Mouse (Mus musculus) embryo, embryonic 11.5 days (tissue): ENCODE data around the gene Folr2.
A peak's percentile ranks its signal among the peaks of the same experiment; 100 is the strongest.

Source experiments
- DNase-seq: peaks from one replicate; pipeline ENCODE4 v3.0.0-alpha.2; 2012; ENCODE audit warnings: low read depth, low spot score

Folr2 gene

DNA sequence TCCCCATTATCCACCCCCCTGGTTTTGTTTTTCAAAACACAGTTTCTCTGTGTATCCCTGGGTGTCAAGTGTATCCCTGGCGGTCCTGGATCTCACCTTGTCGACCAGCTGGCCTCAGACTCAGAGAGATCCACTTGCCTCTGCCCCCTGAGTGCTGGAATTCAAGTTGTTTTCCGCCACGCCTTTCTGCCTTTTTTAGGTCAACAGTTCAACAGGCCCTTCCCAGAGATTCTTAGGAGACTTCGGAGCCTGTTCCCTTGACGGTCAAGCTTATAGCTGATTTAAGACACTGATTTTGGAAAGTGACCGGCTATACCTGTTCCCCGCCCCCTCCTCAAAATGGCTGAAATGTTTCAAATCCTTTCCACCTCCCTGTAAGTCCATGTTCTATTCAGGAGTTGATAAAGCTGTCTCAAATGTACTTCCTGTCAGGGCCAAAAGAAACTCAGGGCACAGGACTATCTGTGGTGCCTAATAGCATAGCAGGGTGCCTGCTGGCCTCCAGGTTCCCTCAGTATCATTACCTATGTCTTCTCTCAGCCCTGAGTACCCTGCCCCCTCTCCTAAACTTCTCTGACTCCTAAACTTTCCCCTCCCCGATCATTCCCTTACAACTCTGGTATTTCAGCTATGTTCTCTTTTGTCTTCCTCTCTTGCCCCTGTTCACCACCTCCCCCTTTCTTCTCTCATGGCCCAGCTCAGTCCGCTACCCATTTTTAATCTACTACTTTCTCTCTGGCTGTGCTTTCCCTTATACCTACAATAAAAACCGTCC lies 9.7 kb upstream of the Folr2 start:
- DNase-seq = no peak

DNA sequence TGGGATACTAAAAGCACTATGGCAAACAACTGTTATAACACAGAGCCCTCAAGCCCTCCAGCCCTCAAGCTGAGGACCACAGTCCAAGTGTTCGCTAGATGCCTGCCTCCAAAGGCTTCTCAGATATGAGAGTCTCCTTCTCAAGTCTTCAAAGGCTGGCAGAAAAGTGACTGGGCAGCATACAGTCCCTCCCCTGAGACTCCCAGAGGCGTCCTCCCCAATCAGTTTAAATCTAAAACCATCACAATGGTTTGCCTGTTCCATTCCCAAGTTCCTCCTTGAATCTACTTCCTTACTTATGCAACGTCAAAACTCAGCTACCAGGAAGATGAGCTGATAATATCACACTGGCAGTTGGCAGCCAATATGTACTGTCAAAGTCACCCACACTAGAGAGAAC lies 6.4 kb upstream of the Folr2 start, which contains the start of gene Anapc15:
TSS of gene Anapc15 (plus strand) at position 301 of the 400 bp plus-strand sequence.
- DNase-seq = no peak

DNA sequence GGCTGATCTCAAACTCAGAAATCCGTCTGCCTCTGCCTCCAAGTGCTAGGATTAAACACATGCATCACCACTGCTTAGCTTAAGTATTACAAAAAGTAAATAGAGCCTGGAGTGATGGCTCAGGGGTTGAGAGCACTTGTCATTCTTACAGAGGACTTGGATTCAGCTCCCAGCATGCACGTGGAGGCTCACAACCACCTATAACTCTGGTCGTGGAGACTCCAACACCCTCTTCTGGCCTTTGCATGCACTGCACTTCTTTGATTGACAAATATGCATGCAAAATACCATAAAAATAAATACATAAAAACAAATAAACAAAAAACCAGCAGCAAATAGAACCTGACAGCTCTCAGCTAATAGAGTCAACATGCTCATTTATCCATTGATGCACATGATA lies 5.3 kb upstream of the Folr2 start:
- no peak for DNase-seq

DNA sequence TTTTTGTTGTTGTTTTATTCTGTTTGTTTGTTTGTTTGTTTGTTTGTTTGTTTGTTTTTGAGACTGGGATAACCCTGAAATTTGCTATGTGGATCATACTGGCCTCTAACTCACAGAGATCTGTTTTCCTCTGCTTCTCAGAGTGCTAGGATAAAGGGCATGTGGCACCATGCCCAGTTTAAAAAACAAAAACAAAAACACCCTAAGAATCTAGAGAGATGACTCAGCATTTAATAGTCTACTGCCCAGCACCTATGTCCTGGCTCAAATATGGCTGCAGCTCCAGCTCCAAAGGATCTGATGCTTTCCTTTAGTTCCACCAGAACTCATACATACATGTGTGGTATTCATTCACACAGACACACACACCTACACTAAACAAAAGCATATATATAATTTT lies 4.0 kb upstream of the Folr2 start:
- no peak for DNase-seq

DNA sequence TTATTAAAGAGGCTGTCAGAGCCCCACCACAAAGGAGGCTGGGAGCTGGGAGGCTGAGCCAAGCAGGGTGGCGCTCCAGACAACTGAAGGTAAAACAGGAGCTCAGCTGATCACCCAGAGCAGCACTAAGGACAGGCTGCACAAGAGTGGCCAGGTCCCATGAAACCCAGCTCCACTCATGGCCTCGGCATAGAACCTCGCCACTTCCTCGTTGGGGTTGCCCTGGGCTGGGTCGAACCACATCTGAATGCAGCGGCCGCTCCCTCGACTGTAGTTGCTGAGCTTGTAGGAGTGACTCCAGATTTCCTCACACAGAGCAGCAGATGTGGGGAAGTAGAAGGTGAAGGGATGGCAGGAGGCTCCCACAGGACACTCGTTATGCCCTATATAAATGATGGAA lies 1.4 kb upstream of the Folr2 start:
- no peak for DNase-seq

DNA sequence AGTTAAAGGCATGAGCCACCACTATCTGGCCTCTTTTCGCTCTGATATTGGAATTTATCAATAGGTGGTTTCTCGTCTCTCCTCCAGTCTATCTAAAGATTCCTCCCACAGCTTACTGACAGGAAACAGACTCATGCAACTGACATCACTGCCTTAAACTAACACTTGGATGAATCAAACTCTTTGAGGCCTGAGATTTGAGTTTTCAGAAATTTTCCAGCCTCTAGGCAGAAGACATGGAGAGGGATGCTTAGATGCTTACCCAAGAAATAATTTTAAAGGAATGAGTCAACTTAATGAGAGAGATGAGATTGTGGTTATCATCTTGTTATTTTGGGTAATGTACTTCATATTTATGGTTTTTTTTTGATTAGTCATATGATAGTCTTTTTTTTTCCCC lies 3.2 kb downstream of the Folr2 start:
- DNase-seq = no peak

DNA sequence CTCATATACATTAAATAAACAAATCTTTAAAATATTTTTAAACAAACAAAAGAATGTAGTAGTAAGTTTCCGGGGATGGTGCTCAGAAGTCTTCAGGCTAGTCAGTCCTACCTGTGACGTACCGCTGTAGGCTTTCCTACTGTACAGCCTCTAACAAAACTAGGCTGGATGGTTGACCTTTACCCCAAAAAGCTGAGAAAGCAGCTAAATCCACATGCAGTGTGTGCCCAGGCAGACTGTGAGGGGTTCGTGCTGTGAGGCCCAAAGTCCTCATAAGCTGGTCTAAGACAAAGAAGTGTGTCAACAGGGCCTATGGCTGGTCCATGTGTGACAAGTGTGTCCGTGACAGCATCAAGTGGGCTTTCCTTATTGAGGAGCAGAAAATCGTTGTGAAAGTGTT lies 4.1 kb downstream of the Folr2 start:
- no peak for DNase-seq

DNA sequence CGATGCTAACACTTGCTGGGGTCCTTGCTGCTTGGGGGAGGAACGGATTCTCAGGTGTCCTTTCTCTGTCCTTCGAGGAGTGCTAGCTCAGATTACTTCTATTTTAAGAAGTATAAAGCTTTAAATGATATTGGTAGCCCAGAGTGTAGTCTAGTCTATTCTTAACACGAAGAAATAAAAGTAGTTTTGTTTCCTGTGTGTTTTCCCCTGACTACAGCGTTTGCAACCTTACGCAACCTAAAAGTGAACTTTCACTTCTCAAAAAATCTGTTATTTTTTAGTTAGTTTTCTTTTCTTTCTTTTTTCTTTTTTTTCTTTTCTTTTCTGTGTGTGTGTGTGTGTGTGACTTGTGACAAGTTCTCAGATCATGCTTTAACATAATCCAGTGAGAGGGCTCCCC lies 5.3 kb downstream of the Folr2 start:
- no peak for DNase-seq

DNA sequence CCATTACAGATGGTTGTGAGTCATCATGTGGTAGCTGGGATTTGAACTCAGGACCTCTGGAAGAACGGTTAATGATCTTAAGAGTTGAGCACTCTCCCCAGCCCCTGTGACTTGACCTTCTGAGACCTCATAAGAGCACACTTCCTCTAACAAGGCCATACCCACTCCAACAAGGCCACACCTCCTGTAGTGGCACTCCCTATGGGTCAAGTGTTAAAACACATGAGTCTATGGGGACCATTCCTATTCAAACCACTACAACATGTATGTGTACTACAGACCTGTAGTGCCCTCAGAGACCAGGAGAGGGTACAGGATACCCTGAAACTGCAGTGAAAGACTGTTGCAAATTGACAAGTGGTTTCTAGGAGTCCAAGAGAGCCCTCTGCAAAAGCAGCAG lies 9.1 kb downstream of the Folr2 start:
- DNase-seq = no peak

DNA sequence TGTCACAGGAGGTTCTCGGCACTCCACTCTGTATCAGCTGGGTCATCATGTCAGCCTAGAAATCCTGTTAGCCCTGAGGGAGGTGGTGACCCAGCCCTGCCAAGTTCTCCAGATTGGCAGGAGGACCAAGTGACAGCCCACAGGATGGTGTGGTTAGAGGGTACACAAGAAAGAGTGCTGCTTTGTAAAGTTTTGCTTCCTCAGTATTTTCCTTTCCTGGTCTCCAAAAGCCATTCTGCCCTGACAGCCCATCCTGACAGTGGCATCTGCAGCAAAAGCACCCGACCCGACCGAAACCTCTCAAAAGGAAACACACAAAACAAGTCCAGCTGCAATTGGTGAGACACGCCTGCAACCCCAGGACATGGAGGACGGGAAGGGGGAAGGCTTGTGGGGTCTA lies 12.8 kb downstream of the Folr2 start:
- DNase-seq = no peak

DNA sequence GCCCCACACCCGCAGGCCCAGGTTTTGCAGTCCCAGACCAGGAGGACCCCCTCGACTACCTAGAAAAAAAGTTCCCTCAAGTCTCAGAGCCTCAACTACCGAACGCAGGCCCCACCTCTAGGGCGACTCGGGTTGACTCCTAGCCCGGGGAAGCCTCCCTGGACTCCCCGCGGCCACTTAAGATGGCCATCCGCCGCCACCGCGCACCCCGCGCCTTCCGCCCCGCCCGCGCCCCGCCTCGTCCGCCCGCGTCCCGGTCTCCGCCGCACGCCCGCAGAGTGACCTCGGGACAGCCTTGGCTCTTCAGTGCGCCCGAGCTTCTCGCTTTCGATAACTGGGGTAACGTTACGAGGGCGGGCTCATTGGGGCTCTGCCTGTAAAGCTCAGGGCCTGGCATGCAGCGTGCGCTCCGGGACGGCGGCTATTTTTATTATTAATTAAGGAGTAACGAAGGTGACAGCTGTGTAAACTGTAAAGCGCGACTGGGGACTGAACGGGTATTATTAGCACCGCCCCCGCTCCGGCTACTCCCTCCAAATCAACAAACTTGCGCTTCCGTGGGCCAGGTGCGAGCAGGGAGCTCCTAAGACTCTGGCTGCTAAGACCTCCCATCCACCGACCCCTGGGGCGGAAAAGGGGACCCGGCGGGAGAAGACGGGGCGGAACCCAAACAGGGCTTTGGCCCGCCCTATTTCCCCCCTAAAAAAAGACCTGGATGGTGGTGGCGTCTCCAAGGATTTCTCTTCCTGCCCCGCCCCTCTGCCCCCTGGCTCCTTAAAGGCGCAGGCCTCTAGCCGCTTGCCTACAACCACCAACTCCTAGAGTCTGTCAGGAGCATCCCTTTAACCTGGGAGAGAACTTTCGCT lies 19.2 kb downstream of the Folr2 start, which contains the start of gene Inppl1:
TSS of gene Inppl1 (minus strand) at position 624 of the 866 bp plus-strand sequence.
- peak; percentile 80 for DNase-seq

DNA sequence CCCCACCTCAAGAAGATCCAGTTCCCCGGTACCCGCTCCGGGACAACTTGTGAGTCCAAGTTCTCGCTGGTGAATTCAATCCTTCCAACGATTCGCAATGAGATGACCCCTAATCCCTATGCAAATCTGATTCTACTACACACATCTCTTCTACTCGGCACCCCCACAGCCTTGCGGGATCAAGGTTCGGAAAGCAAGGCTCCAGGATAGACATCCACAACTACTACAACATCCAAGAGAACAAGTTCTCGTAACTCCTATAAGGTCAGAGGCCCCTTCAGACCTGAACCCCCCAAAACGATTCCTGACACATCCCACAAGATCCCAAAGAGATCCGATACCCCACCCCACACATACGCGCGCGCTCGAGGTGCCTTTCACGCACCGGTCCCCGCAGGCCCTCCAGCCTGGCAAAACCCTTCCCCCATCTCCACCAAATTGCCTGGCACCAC lies 19.8 kb downstream of the Folr2 start:
- DNase-seq = no peak

DNA sequence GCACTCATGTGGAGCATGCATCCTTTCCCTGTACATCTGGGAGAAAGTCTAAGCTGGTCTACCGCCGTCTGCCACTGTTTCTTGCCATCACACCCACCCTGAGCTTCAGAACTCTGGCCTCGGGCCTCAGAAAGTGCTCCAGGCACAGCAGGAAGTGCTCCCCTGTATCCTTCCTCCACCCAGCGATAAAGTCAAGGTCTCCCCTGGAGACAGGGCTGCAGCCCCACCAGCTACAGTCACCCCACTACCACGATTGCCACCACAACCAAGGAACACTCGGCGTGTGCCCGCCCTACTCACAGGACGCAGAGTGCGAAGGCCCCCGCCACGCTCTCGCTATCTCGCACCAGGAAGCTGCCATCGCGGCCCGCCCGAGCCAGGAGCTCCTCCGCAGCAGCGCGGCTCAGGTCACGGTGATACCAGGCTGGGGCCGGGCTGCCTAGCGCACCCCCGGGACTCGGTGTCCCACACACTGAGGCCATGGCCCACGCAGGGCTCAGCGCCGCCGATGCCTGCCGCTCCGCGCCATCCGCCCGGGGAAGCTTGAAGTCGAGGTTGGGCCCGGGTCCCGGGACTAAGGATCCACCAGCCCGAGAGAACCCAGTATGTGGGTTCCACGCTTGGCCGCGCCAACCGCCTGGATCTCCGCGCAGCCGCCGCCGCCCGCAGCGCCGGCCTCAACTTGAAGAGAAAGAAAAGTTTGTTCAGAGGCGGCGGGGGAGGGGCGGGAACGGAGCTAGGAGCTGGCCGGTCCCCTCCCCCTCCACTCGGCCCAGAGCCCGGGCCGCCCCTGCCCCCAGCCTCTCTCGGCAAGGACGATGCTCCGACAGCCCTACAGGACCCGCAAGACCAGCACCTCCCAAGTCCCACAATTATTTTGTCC lies 20.5 kb downstream of the Folr2 start:
- peak; percentile 63 for DNase-seq

DNA sequence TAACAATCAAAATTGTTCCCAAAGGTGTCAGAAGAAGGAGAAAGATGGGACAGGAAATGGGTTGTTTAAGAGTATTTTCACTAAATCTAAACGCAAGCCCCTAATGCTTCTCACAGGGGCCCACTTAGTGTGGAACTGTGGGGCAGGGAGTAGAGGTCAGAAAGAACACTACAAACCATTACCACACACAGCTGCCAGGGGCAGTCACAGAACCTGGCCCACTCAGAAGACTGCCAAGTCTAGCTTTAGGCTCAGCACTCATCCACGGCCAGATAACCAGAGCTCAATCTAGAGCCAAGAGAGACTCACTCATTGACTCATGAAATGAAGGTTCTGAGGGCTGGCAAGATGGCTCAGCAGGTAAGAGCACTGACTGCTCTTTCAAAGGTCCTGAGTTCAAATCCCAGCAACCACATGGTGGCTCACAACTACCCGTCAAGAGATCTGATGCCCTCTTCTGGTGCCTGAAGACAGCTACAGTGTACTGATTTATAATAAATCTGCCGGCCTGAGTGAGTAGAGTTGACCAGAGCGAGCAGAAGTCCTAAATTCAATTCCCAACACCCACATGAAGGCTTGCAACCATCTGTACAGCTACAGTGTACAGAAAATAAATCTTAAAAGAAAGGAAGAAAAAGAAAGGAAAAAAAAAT lies 21.4 kb downstream of the Folr2 start:
- DNase-seq = no peak

DNA sequence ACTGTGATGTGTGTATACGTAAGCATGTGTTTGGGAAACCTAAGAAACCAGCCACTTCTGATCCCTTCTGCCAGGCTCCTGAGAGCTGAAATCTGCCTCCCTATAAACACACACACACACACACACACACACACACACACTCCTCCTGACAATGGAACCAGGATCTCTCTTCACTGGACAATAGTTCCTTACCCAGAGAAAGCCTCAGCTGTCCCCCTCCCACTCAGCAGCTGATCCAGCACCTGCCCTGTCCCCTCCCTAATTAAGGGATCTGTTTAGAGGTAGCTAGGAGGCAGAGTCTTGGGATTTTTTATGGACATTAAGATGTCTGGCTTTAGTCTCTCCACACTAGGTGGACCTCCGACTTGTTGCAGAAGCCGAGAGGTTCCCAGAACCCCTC lies 22.1 kb downstream of the Folr2 start:
- no peak for DNase-seq

DNA sequence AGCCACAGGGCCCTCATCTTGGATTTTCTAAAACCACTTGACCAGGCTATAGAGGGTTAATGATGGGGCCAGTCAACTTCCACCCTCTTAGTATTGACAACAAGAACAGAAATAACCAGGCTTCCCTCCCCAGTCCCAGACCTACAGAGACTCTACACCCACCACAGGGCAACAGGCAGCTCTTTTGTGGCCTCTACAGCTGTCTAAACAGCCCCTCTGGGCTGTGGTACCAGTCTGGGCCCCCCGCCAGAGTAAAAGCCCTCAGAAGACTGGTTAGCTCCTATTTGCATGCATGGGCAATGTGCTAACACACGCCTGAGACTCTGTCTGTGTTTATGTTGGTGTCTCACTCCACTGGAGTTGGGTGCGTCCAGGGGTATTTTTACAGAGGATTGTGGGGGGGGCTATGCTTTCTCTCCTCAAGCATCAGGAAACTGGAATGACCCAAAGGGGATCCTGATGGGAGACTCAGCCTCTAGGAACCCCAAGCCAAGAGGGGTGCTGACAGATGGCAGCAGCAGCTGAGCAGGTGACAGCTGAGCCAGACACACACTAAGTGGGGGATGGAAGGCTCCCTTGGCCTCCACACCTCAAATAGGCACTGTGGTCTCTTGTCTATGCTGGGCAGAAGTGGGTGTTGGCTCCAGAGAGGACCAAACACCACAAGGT lies 22.9 kb downstream of the Folr2 start:
- DNase-seq = no peak

DNA sequence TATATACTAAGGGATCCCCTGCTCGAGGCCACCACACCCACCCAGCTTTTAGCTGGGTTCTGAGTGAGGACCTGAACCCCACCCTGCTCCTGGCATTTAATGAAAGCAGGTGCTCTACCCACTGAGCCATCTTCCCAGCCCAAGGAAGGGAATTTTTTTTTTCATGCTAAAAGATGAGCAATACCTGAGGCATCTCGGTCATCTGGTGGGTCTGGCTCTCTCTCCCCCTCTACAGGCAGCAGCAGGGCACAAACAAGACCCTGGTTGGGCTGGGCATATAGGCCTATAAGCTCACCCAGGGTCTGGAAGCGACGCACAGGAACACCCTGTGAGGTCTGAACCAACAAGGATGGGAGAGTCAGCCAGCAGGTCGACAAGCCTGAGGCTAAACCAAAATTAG lies 23.6 kb downstream of the Folr2 start:
- DNase-seq = no peak

DNA sequence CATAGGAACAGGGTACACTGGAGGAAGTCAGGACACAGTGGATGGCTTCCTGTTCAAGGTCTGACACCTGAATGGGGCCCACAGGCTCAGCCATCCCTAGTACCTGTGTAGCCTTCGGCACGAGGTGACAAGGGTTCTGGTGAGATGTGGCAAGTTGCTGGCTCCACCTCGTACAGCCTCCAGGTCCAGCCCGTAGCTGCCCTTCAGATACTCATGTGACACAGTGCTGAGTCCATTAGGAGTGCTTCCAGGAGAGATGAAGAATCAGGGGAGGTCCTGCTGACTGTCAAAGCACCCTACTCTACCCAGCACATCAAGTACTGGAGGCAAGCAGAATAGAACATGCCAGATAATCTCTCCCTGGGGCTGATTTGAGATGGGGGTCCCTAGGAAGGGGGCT lies 24.6 kb downstream of the Folr2 start:
- no peak for DNase-seq

DNA sequence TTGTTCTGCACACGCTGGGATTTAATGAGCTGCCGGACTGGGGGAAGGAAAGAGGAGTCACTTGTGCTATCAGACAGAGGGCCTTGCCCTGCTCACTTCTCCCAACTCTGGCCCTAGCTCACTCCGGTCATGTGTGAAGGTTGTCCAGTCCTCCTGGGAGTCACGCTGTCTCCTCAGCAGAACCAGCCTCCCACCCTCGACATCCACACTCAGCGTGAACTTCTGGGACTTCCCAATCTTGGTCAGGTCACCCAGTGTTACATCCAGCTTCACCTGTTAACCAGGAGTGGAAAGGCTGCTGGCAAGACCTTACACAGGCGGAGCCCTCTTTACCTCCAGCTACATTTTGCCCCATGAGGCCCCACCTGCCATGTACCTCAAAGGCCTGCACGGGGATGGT lies 25.6 kb downstream of the Folr2 start:
- DNase-seq = no peak

DNA sequence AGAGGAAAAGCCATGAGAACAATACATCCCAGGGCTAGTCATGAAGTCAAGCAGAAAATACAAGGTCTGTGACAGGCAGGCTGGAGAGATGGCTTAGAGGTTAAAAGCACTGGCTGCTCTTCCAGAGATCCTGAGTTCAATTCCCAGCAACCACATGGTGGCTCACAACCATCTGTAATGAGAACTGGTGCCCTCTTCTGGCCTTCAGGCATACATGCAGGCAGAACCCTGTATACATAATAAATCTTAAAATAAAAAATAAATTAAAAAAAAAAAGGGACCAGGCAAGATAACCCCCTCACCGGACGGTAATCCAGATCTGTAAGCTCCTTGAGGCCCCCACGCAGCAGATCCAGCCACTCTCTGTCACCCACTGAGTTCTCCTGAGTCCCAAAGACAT lies 26.6 kb downstream of the Folr2 start:
- DNase-seq = no peak
